Mouse (Mus musculus) cerebellum, adult 2 months (tissue): ENCODE data around the gene Bicd2.

Experiments
- CTCF ChIP-seq: fragments of 200-500 bp; IDR thresholded peaks from 2 replicates; pipeline ENCODE4 v1.5.1; 2011; ENCODE audit warnings: low read depth, mild to moderate bottlenecking, control low read depth, low read length, moderate library complexity, borderline replicate concordance; ENCODE audit not compliant: insufficient read depth
- POLR2A ChIP-seq: fragments of 200-500 bp; IDR thresholded peaks from 2 replicates; pipeline ENCODE4 v1.6.1; 2011; ENCODE audit warnings: low read length, control low read depth, borderline replicate concordance; ENCODE audit not compliant: insufficient read depth

- TF ChIP-seq POLR2A (no peak), CTCF (peak; percentile 17; the same call in 1 of the 2 replicates)
Measured at GRCm38 (mm10) chr13:49400139-49400538, 58.8 kb downstream of the Bicd2 start.
